Comparison of ENCODE assay signal across 8 mouse cellular contexts in the genomic region with DNA sequence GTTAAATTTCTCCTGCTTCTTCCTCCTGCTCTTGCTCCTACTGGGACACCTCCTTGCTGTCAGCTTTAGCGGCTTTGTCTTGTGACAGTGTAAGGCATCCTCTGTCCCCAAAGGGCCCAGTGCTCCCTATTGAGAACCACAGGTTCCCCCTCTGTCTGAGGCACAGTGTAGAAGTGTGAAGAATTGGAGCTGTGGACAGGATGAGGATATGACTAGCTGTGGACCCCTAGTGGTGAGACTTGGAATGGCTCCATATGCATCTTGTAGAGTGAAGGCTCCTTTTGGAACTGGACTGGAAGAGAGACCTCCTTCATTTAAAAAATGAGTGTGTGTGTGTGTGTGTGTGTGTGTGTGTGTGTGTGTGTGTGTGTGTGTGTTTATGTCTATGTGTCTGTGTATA. TPM values are rescaled to one million over a fixed set of nuclear protein-coding genes. Genes with fewer than 3 reads are reported as not detected.
DNase-seq lines count a peak whose midpoint lies in the region; ATAC-seq and TF ChIP-seq lines count a peak whose summit lies in the region.

No protein-coding gene starts in this region.

- H3K9me3 ChIP-seq in heart, embryonic 11.5 days (replicated peaks; ENCODE audit: control insufficient read depth, low read length): no peaks in the 10 kb centered on the region
- H3K9me3 ChIP-seq in intestine, embryonic 14.5 days (ENCODE audit: control insufficient read depth, low read length): 0 out of 2 replicates have a peak, but pooled peaks cover 4% of the 10 kb centered on the region
- H3K9me3 ChIP-seq in midbrain, embryonic 10.5 days (replicated peaks): no peaks in the 10 kb centered on the region

- TF ChIP-seq POLR2A in small intestine, adult 2 months (IDR thresholded peaks at IDR 0.05; ENCODE audit: low read depth, low read length): no peak

- TF ChIP-seq CTCF in small intestine, adult 2 months (IDR thresholded peaks at IDR 0.05; ENCODE audit: extremely low read depth, insufficient read length, insufficient replicate concordance, low read depth, low read length): peak; percentile 47; the same call in 1 of the 2 replicates

- H3K4me1 ChIP-seq in heart, embryonic 11.5 days (ENCODE audit: control insufficient read depth, insufficient read depth, low read length): 0 out of 2 replicates have a peak, but pooled peaks cover 2% of the 10 kb centered on the region
- no peaks in the 10 kb centered on the region for H3K4me1 ChIP-seq in intestine, embryonic 14.5 days (replicated peaks; ENCODE audit: control insufficient read depth, insufficient read depth, low read length)
- peaks cover 10% of the 10 kb centered on the region for H3K4me1 ChIP-seq in midbrain, embryonic 10.5 days
- no peaks in the 10 kb centered on the region for H3K4me1 ChIP-seq in small intestine, adult 2 months (ENCODE audit: control insufficient read depth, insufficient read depth, insufficient read length, low read length)

- intact Hi-C loops in left cerebral cortex, postnatal 10 days (cut with DNase I): no loop called here

- no peak overlapping the region for H3K4me3 ChIP-seq in heart, embryonic 11.5 days (ENCODE audit: low read depth, low read length)
- no peak overlapping the region for H3K4me3 ChIP-seq in intestine, embryonic 14.5 days (ENCODE audit: low read depth, low read length)
- H3K4me3 ChIP-seq in midbrain, embryonic 10.5 days: no peak overlapping the region
- no peak overlapping the region for H3K4me3 ChIP-seq in small intestine, adult 2 months (ENCODE audit: low read depth, low read length)

- no peak overlapping the region for H3K9ac ChIP-seq in heart, embryonic 11.5 days (ENCODE audit: low read depth, low read length)
- H3K9ac ChIP-seq in intestine, embryonic 14.5 days (ENCODE audit: low read length): no peak overlapping the region

- DNase-seq in heart, adult 18-20 months: peak; percentile 67 to 87
- DNase-seq in cerebellum, adult 8-10 months: peak; percentile 75
- DNase-seq in intestine, embryonic 14.5 days (ENCODE audit: low spot score): peak; percentile 86
- DNase-seq in left cerebral cortex, postnatal 10 days (ENCODE audit: extremely low spot score in 1 of 2, low spot score in 2 of 2): peak; percentile 72 to 77
- DNase-seq in midbrain, embryonic 10.5 days (ENCODE audit: low spot score): peak; percentile 76

- H3K4me2 ChIP-seq in heart, embryonic 11.5 days: no peak overlapping the region
- no peak overlapping the region for H3K4me2 ChIP-seq in intestine, embryonic 14.5 days (ENCODE audit: low read length)

- H3K27me3 ChIP-seq in heart, embryonic 11.5 days (ENCODE audit: control insufficient read depth, insufficient read depth, low read length): no peaks in the 10 kb centered on the region
- H3K27me3 ChIP-seq in intestine, embryonic 14.5 days (replicated peaks; ENCODE audit: control insufficient read depth, insufficient read depth, low read length): no peaks in the 10 kb centered on the region
- no peaks in the 10 kb centered on the region for H3K27me3 ChIP-seq in midbrain, embryonic 10.5 days (ENCODE audit: low read depth, poor library complexity, severe bottlenecking)
- H3K27me3 ChIP-seq in small intestine, adult 2 months (ENCODE audit: control insufficient read depth, insufficient read depth, low read length): no peaks in the 10 kb centered on the region

- 14% methylated on average over 1 of the region's 1 CpGs for WGBS in heart, embryonic 11.5 days (ENCODE audit: insufficient replicate concordance)
- 9% methylated on average over 1 of the region's 1 CpGs for WGBS in intestine, embryonic 14.5 days
- WGBS in midbrain, embryonic 10.5 days: 12% methylated on average over 1 of the region's 1 CpGs
- WGBS in small intestine, adult 2 months: 20% methylated on average over 1 of the region's 1 CpGs

- no peaks in the 10 kb centered on the region for H3K36me3 ChIP-seq in heart, embryonic 11.5 days (ENCODE audit: control insufficient read depth, insufficient read depth, low read length)
- no peaks in the 10 kb centered on the region for H3K36me3 ChIP-seq in intestine, embryonic 14.5 days (ENCODE audit: control insufficient read depth, insufficient read depth, low read length)
- H3K36me3 ChIP-seq in midbrain, embryonic 10.5 days: no peaks in the 10 kb centered on the region
- H3K36me3 ChIP-seq in small intestine, adult 2 months (ENCODE audit: control insufficient read depth, insufficient read depth, low read length): no peaks in the 10 kb centered on the region

- no peak overlapping the region for H3K27ac ChIP-seq in heart, embryonic 11.5 days (ENCODE audit: low read depth, low read length)
- no peak overlapping the region for H3K27ac ChIP-seq in intestine, embryonic 14.5 days (ENCODE audit: low read depth)
- no peak overlapping the region for H3K27ac ChIP-seq in midbrain, embryonic 10.5 days (replicated peaks)
- H3K27ac ChIP-seq in small intestine, adult 2 months (ENCODE audit: insufficient read depth, low read depth, low read length): no peak overlapping the region

- ATAC-seq in heart, embryonic 11.5 days (replicated peaks; ENCODE audit: insufficient number of reproducible peaks, low FRiP score, low TSS enrichment): no peak
- ATAC-seq in frontal cortex, adult (ENCODE audit: low TSS enrichment): peak; percentile 93
- 0 out of 2 replicates have a peak, but pooled peaks have one; percentile 64 for ATAC-seq in intestine, embryonic 14.5 days (replicated peaks; ENCODE audit: low FRiP score, low TSS enrichment, low read depth)

RNA-seq across cellular contexts. Expression of a gene that starts 6.6 kb away (rescaled TPM):
- not detected for total RNA-seq in heart, adult 18-20 months (2021)
- polyA plus RNA-seq in heart, embryonic 11.5 days (2014; fragmentation: Nextera tagmentation; extraction: Ambion mirVana): not detected in 2 replicates
- not detected in 2 replicates for polyA plus RNA-seq in intestine, embryonic 14.5 days (2014; fragmentation: Nextera tagmentation; extraction: Ambion mirVana)
- total RNA-seq in left cerebral cortex, postnatal 10 days (2021): not detected
- not detected in 2 replicates for polyA plus RNA-seq in midbrain, embryonic 10.5 days (2016; fragmentation: Nextera tagmentation; extraction: Ambion mirVana)
- polyA plus RNA-seq in small intestine, adult 2 months (2012; rRNA removed): 0.30 and 0.41 TPM in 2 replicates

RNA-seq across cellular contexts. Expression of a gene that starts 9.4 kb away (rescaled TPM):
- total RNA-seq in heart, adult 18-20 months (2021): not detected
- polyA plus RNA-seq in heart, embryonic 11.5 days (2014; fragmentation: Nextera tagmentation; extraction: Ambion mirVana): 0.86 and 1.8 TPM in 2 replicates
- polyA plus RNA-seq in intestine, embryonic 14.5 days (2014; fragmentation: Nextera tagmentation; extraction: Ambion mirVana): 1.1 and 1.2 TPM in 2 replicates
- total RNA-seq in left cerebral cortex, postnatal 10 days (2021): not detected
- polyA plus RNA-seq in midbrain, embryonic 10.5 days (2016; fragmentation: Nextera tagmentation; extraction: Ambion mirVana): 1.0 and 1.3 TPM in 2 replicates
- not detected in 2 replicates for polyA plus RNA-seq in small intestine, adult 2 months (2012; rRNA removed)
